Mouse (Mus musculus): ENCODE data around the gene Stxbp6.
A peak's percentile ranks its signal among the peaks of the same experiment; 100 is the strongest.
"Not testable (repeated sequence)": the region's sequence is repeated elsewhere in the genome, so short reads cannot be mapped to it uniquely, and the experiment has no call there.

Gene Stxbp6

GRCm38 (mm10) chr12:45074611-45075342 lies at the start of gene Stxbp6:
Gene Stxbp6 (minus strand): TSS chr12:45074709.
- DNase-seq (ENCODE audit: low spot score in 2 of 2) = peak; percentile 65 to 70

GRCm38 (mm10) chr12:45102954-45103353 lies 28.4 kb upstream of the Stxbp6 start:
- not testable (repeated sequence) for DNase-seq (ENCODE audit: low spot score in 2 of 2)

GRCm38 (mm10) chr12:45093732-45094131 lies 19.2 kb upstream of the Stxbp6 start:
- DNase-seq (ENCODE audit: low spot score in 2 of 2) = no peak

GRCm38 (mm10) chr12:45092444-45092843 lies 17.9 kb upstream of the Stxbp6 start:
- DNase-seq (ENCODE audit: low spot score in 2 of 2) = no peak

GRCm38 (mm10) chr12:45083145-45083475 lies 8.6 kb upstream of the Stxbp6 start:
- no peak for DNase-seq (ENCODE audit: low spot score in 2 of 2)

- DNase-seq (ENCODE audit: low spot score in 2 of 2) = no peak
Measured at GRCm38 (mm10) chr12:45082379-45083144, 8.1 kb upstream of the Stxbp6 start.

- DNase-seq (ENCODE audit: low spot score in 2 of 2) = no peak
Measured at GRCm38 (mm10) chr12:45081617-45082016, 7.1 kb upstream of the Stxbp6 start.

GRCm38 (mm10) chr12:45080753-45081122 lies 6.2 kb upstream of the Stxbp6 start:
- DNase-seq (ENCODE audit: low spot score in 2 of 2) = no peak

GRCm38 (mm10) chr12:45080036-45080752 lies 5.7 kb upstream of the Stxbp6 start:
- DNase-seq (ENCODE audit: low spot score in 2 of 2) = no peak

- no peak for DNase-seq (ENCODE audit: low spot score in 2 of 2)
Measured at GRCm38 (mm10) chr12:45075631-45076030, 1.1 kb upstream of the Stxbp6 start.

GRCm38 (mm10) chr12:45074042-45074601 lies 387 bp downstream of the Stxbp6 start:
- DNase-seq (ENCODE audit: low spot score in 2 of 2) = peak; percentile 79

- peak in 1 of 2 experiments; percentile 37 for DNase-seq (ENCODE audit: low spot score in 2 of 2)
Measured at GRCm38 (mm10) chr12:45073331-45074041, 1.0 kb downstream of the Stxbp6 start.

GRCm38 (mm10) chr12:45072185-45072584 lies 2.3 kb downstream of the Stxbp6 start:
- DNase-seq (ENCODE audit: low spot score in 2 of 2) = no peak

- no peak for DNase-seq (ENCODE audit: low spot score in 2 of 2)
Measured at GRCm38 (mm10) chr12:45070186-45070585, 4.3 kb downstream of the Stxbp6 start.

GRCm38 (mm10) chr12:45068145-45068754 lies 6.3 kb downstream of the Stxbp6 start:
- no peak for DNase-seq (ENCODE audit: low spot score in 2 of 2)

- DNase-seq (ENCODE audit: low spot score in 2 of 2) = no peak
Measured at GRCm38 (mm10) chr12:45067686-45068085, 6.8 kb downstream of the Stxbp6 start.

GRCm38 (mm10) chr12:45067047-45067685 lies 7.3 kb downstream of the Stxbp6 start:
- DNase-seq (ENCODE audit: low spot score in 2 of 2) = peak; percentile 49 to 58

GRCm38 (mm10) chr12:45063606-45064005 lies 10.9 kb downstream of the Stxbp6 start:
- DNase-seq (ENCODE audit: low spot score in 2 of 2) = peak in 1 of 2 experiments; percentile 42

GRCm38 (mm10) chr12:45061336-45061735 lies 13.2 kb downstream of the Stxbp6 start:
- DNase-seq (ENCODE audit: low spot score in 2 of 2) = no peak

- DNase-seq (ENCODE audit: low spot score in 2 of 2) = no peak
Measured at GRCm38 (mm10) chr12:45060804-45061203, 13.7 kb downstream of the Stxbp6 start.

GRCm38 (mm10) chr12:45058007-45058406 lies 16.5 kb downstream of the Stxbp6 start:
- DNase-seq (ENCODE audit: low spot score in 2 of 2) = no peak
